Mouse (Mus musculus) thymus, postnatal 0 days (tissue): ENCODE results near the gene 6030452D12Rik. TPM values are rescaled to one million over a fixed set of nuclear protein-coding genes. Genes with fewer than 3 reads are reported as not detected.
A peak's percentile ranks its signal among the peaks of the same experiment; 100 is the strongest.

Experiments used
- DNase-seq: peaks from one replicate; pipeline ENCODE4 v3.0.0-alpha.2; 2015; ENCODE audit warnings: low spot score
- polyA plus RNA-seq: library from polyadenylated mRNA; unstranded; fragments of >200 nt; fragmentation: Nextera tagmentation; extraction: Ambion mirVana; gene quantifications from 2 replicates; pipeline ENCODE4 v1.2.1, GENCODE M21; 2015

Gene 6030452D12Rik
- not detected in 2 replicates for polyA plus RNA-seq

DNA sequence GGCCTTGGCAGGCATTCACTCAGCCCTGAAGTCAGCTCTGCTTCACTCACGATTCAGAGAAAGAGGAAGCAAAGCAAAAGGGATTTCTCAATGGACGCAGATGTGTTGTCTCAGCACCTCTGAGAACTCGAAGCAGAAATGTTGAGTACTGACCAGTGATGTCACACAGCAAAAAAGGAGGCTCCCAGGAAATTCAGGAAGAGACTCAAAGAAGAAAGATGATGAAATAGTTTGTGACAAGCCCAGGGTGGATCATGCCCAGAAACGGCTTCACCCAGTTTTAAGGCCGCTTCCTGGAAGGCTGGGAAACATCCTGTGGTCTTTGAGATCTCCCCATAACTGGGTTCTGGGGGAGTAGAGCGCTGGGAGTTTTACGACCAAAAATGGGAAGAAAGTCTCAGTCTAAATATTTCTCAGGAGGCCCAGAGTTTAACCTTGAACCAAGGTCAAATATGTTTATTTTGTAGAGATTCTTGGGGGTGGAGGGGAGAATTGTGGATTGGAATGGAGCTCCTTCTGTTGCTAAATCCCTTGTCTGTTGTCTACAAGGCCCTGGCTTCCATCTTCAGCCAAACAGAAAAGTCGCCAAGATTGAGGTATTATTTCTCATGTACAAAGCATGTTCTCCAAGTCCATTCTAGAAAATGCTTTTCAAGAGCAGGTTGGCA is at the start of gene 6030452D12Rik:
Gene 6030452D12Rik (plus strand): TSS at position 505 of the 668 bp plus-strand sequence.
- no peak for DNase-seq

DNA sequence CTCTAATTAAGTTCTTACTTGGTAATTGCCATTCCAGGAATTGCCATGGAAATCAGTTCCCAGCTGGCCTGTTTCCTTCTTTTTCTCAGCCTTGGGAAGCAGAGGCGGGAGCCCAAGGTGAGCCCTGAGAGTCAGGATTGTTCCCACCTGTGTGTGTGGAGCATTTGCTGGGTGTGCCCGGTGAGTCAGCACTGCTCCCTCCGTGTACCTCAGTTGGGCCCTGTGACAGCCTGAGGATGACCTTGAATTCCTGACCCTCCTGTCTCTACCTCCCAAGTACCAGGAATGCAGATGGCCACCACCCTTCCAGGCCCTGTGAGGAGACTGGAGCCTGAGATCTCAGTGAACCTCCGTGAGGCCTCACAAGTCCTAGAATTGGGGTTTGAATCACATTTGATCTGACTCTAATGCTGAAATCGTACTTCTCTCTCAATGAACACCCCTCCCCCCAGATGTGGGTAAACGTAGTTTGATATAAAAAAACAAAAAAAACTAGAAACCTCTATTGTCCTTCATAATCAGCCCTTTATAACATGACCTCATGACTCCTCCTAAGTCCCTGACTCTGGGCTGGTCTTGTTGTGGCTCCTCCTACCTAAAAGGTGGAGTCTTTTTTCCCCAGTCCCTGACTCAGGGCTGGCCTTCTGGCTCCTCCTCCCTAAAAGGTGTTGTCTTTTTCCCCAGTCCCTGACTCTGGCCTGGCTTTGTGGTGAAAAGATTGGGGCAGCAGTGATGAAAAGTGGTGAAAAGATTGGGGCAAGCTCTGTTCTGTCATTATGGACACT is 48.8 kb upstream of the 6030452D12Rik start:
- no peak for DNase-seq

DNA sequence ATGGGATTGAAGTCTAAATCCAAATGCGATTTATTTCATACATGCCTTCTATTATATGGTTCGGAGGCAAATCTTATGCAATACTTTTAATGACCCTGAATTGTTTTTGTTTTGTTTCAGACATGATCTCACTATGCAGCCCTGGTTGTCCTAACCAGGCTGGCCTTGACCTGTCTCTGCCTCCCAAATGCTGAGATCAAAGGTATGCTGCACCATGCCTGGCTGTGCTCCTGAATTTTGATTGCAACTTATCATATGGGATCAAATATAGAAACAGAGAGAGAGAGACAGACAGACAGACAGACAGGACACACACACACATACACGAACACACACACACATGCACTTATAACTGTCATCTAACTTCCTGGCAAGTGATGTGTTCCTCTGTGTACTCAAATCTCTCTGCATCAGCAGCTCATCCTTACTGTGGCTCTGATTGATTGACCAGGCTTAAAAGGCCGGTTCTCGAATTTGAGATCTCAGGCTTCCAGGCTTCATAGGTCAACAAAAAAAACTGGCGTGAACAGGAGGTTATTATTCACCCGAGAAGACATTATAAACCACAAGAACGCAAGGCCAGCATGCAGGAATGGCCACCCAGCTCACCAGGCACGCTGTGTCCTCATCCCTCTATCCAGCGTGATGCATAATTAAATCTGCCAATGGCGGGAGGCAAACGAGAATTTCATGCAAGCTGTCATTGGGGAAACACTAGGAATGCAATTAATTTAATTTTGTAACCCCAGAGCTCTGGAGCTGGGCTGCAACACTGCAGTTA is 47.4 kb upstream of the 6030452D12Rik start:
- DNase-seq, result no peak

DNA sequence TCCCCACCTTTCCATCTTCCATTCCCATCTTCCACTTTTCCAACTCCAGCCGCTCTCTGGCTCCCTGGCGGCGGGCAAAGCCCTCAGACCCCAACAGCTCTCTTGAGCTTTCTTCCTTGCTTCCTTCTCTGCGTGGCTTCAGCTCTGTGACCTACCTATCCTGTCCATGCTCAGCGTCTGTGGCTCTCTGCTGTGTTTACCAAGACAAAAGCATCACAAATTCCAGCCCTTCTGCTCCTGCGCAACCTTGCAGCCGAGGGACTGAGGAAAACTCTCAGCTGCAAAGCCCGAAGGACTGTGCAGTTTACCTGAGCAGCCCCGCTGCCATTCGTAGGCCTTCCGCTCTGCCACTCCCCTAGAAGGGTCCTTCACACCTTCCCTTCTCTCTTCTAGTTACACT is 46.3 kb upstream of the 6030452D12Rik start:
- DNase-seq, result no peak

DNA sequence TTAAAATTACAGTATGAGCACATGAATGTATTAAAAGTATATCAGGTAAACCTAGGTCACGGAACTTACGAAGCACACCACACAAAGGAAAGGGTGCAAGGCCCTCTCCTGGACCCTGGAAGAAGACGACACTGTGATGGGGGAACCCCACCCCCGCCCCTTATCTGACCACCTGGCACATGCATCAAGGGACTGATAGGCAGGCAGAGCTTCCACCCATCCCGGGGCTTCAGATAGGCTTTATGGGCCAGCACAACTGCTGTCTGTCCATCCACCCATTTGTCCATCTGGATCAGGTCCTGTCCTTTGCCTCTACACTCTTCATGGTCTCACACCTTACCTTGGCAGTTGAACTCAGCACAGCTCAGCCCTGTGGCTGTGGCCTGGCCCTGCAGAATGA is 38.2 kb upstream of the 6030452D12Rik start:
- no peak for DNase-seq

DNA sequence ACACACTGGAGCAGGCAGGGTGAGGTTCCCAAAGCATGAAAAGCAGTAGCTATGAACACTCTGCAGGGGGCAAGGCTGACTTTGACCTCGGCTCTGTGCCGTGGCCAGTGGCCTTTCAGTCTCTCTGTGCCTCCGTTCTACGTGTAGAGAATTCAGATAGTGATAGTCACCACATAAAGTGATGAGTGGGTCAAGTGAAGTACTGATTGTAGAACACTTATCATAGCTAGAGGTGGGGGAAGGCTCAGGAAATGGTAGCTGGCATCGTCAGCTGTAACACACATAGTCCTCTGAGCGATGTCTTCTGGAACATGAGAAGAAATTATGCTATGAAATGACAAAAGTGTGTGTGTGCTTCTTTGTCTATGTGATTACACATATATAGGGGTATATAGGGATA is 36.5 kb upstream of the 6030452D12Rik start:
- DNase-seq, result no peak

DNA sequence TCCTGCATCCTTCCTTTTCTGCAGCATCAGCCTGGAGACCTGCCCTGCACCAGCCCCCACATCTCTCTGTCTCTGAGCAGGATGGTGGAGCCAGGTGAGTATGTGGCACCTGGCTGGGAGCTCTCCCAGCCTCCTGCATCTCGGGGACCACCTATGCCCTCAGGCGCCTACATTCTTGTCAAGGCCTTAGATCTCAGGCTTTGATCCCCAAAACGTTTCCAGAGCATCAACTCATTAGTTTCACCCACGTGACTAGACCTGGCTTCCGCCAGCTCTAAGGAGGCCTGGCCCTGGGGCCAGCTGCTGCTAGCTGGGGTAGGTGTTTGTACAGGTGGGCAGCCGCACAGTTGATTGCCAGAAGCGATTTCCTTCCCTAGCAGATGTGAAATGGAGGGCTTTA is 30.8 kb upstream of the 6030452D12Rik start:
- DNase-seq, result no peak

DNA sequence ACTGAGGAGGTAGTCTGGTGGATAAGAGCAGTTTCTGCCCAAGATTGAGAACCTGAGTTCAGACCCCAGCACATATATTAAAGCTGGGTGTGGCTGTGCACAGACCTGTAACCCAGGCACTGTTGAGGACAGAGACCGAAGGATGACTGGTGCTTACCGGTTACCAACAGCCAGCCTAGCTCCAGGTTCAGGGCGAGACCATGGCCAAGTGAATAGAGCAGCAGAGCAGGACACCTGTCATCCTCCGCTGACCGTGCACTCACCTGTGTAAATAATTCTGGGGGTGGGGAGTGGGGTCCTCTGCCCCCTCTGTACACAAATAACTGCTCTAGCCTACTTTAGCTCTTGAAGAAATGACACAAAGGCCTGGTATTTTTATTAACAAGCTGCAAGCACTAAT is 26.3 kb upstream of the 6030452D12Rik start:
- no peak for DNase-seq

DNA sequence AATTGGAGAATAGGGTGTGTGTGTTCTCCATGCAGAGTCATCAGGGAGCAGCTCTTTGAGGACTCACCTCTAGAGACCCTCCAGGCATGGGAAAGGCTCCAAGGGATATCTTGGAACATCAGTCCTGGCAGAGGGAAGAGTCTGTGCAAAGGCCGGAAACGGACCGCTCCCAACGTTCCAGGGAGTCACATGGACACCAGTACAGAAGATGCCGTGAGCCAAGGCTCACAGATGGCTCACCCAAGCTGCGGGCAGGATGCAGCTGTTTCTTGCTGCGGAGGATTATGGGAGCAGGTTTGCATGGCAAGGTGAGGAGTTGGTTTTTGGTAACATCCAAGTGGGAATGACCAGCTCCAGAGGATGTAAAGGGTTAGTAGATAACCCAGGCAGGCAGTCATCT is 3.9 kb downstream of the 6030452D12Rik start:
- no peak for DNase-seq

DNA sequence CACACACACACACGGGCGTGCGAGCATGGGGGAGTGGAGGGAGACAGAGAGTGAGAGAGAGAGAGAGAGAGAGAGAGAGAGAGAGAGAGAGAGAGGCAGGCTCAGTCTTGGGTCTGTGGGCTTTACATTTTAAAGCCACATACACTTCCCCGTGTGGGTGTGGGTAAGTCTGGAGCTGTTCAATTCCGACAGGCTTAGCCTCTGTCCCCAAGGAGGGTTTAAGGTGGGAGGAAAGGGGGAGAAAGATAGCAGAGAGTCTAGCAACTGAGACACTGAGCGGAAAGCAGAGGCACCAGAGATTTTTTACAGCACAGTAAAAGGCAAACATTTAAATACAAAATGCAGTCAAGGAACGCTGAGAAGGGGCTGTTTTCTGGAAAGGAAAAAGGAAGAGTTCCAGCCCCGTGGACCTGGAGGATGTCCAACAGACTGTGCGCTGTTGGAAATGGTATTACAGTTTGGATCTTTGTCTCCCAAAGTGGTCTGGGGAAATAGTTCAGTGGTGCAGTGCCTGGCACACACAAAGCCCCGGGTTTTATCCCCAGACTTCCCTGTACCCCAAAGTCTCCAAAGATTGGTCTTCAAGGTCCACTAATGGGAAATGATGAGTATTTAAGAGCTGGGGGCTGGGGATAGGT is 5.1 kb downstream of the 6030452D12Rik start:
- no peak for DNase-seq

DNA sequence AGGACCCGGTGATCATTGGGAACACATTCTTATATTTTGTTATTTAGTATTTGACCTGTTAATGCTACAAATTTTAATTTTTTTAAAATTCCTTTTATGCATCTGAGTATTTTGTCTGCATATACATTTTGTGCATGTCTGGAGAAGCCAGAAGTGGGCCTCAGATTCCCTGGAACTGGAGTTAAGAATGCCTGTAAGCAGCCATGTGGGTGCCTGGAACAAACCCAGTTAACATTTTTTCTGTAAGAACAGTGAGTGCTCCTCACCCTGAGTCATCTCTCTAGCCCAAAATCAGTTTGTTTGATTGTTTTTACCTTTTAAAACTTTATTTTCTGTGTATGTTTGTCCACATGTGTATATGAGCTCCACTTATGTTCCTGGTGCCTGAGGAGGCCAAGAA is 5.8 kb downstream of the 6030452D12Rik start:
- DNase-seq, result no peak

DNA sequence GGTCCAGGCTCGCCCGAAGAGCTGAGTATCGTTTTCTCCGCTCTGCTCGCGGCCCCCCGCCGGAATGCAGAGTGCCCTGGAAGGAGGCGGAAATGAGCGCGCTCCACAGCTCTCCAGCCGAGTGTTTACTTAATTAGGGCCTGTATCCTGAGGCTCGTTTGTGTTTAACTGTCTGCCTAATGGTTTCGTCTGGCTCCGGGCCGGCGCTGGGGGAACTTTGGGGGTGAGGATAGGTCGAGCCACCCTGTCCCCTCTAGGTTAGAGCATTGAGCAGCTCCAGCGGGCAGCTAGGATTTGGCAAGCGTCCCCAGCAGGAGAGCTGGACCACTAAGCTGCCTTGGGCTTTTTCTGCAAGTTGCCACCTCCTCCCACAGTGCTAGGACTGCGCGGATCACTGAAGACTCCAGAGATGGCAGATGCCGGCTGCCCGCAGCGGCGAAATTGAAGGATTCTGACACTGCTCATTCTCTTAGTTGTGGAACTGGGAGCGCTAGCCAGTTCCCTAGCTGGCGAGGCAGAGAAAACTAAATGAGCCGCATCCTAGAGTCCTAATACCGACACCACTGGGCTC is 7.5 kb downstream of the 6030452D12Rik start:
- DNase-seq, result no peak

DNA sequence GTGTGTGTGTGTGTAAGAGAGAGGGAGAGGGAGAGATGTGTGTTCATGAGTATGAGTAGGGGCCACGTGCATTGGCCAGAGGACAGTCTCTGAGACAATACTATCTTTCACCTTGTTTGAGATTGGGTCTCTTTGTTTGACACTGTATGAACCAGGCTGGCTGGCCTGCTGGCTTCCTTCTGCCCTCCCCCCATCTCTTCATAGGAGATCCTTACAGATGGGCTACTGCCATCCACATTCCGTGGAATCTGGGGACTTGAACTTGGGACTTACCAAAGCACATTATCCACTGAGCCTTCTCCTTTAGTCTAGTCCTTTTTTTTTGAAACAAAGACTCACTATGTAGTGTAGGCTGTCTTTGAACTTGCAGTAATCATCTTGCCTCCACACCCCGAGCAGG is 8.1 kb downstream of the 6030452D12Rik start:
- DNase-seq, result no peak

DNA sequence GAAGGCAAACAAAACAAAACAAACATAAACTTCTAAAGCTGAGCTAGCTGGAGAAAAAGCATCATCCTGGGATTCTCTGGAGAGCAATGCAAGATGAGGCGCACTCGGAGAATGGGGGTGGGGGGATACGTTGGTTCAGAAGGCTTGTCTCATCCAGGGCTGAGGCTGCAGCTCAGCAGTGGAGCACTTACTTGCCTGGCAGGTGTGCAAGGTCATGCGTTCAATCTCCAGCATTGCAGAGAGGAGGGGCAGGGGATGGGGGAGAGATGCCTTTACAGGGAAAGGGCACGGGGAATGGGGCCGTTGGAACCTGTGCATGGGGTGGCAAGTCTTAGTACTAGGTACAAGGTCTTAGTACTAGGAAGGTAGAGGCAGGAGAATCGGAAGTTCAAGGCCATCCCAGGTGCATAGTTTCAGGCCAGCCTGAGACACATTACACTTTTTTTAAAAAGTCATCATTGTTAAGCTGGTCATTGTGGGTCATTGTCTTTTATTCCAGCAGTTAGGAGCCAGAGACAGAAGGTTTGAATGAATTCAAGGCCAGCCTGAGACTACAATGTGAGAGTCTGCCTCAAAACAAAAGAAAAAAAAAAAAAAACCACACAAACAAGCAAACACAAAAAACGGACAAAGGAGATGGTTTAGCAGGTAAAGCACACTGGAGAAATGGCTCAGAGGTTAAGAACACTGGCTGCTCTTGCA is 8.9 kb downstream of the 6030452D12Rik start:
- DNase-seq, result no peak

DNA sequence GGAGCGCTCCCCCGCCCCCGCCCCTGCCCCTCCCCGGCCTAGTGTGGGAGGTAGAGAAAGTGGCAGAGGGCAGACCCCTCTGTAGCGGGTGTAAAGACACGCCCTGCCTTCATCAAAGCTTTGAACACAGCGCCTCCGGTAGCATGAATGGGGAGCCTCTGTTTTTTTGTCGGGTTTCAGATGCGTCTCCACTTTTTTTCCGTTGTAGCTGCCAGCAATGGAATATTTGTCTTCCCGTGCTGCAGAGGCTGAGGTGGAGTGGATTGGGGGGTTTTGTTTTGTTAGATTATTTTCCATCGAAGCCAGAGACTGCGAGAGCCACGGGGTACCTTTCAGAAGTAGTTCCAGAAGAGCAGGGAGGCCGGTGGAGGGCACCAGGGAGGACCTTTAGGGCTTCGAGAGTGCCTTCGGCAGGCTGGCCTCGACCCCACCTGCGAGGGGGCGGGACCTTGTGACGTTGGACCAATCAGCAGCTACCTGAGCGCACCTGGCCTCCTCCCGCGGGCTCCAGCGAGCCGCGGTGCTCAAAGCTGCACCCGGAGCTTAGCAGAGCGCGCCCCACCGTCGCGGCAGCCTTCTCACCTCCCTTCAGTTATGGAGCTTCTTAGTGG is 10.1 kb downstream of the 6030452D12Rik start, which contains the start of gene Cdh3:
Gene Cdh3 (plus strand): TSS at position 527 of the 611 bp plus-strand sequence.
- peak; percentile 31 for DNase-seq

DNA sequence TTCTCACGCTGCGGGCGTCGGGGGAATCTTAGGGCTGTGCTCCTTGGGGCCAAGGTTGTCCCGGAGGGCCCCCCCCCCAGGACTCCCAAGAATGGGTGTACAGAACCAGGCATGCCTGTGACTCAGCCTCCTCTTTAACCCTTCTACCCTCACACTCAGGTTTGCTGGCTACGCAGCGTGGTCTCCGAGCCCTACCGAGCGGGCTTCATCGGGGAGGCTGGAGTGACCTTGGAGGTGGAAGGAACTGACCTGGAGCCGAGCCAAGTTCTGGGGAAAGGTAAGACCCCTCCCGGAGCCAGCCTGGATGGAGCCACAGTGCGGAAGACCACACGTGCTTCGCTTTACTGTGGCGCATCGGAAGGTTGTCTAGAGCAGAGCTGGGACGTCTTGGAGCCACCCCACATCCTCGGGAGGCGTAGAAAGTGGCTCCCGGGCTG is 10.8 kb downstream of the 6030452D12Rik start:
- no peak for DNase-seq

DNA sequence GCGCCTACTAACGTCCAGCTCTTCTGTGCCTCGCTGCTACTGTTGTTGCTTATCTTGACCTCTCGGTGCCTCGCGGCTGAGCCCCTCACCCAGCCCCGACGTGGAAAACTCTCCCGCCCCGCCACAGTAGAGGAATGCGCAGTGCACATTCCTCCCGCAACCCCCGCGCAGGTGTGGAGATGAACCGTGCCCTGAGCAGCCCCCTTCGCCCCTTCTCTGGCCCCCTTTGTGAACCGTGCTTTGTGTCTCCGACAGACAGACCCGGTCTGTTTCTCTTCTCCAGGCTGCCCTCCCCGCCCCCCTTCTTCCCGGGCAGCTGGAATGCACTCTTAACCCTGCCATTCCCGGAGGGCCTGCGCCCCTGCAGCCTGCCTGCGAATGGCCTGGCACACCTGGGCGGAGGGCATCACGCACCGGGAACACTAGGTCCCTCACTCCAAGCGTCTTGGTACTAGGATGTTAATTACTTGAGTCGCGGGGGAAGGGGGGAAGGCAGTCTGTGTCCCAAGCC is 11.3 kb downstream of the 6030452D12Rik start:
- no peak for DNase-seq

DNA sequence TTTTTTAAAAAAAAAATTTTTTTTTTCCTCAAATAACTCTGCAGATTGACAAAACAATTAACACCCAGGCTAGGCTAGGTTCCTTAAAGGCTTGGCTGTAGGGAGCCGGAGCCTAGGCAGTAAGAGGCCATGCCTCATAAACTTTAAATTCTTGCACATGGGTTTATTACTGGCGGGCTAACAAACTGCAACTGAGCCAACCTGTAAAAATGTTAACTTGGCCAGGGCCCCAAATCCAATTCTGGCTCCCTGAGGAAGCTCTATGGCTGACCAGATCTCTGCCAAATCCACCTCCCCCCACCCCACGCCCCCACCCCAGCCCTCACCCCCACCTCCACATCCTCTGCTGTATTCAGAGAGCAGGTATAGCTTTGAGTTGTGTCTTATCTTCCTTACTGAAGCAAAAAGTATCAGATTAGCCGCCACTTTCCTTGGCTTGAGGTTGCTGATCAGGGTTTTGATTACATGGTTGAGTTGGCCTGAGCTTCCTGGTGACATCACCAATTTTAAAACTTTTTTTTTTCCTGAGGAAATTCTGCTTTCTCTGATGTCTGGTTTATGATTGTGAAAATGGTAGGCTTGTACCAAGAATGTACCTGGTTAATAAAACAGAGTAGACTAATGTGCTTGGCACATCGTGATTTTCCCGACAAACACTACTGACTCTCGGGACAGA is 12.3 kb downstream of the 6030452D12Rik start:
- DNase-seq, result no peak

DNA sequence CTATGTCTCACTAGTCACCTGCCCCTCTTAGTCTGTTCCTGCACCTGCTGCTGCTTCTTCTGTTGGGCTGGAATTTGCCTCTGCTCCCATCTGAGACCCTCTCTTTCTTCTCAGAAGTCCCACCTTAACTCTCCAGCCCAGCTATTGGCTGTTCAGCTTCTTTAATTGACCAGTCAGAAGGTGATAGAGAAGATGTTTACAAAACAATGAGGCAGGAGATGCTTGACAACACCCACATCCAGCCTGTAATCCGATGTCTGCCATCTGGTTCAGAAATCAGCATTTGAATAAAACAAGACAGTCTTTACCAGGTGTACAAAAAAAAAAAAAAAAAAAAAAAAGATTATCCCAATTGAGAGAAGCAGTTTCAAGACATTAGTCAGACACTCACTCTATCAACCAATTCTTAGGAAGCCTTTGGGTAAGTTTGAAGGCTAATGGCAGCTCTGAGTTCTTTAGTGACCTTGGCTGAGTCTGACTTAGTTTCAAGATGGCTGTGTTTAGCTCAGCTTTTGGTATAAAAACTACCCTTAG is 15.7 kb downstream of the 6030452D12Rik start:
- DNase-seq, result no peak
